Mouse (Mus musculus) megakaryocyte progenitor cell, adult 5-6 weeks (primary cell): ENCODE results near the gene Toporsl. TPM values are rescaled to one million over a fixed set of nuclear protein-coding genes. Genes with fewer than 3 reads are reported as not detected.

Experiments used
- ATAC-seq: replicated peaks from 2 replicates; pipeline ENCODE4 v1.8.0; 2016; ENCODE audit warnings: mild to moderate bottlenecking, moderate TSS enrichment, inconsistent platforms; ENCODE audit not compliant: poor library complexity
- total RNA-seq, 2 experiments: library from RNA; stranded (forward) in 1 of 2; stranded (reverse) in 1 of 2; fragments of 157-497, 149-512 nt in 1 of 2; fragments of 200-1000 nt in 1 of 2; gene quantifications; 2 replicates each; pipeline versions ENCODE4 v1.2.3 to v1.2.4; 2015 to 2017

Gene Toporsl
- total RNA-seq (2015) (not detected in 2 replicates), total RNA-seq (2017) (not detected in 2 replicates)

- ATAC-seq, result no peak
These were observed at the start of gene Toporsl for GRCm38 (mm10) chr4:52595927-52596326. TSS of gene Toporsl (plus strand) at chr4:52596274.

- ATAC-seq, result no peak
These were observed 38.4 kb upstream of the Toporsl start for GRCm38 (mm10) chr4:52557672-52558071.

- ATAC-seq, result no peak
These were observed 38.0 kb upstream of the Toporsl start for GRCm38 (mm10) chr4:52558080-52558479.

GRCm38 (mm10) chr4:52563859-52564258, 32.2 kb upstream of the Toporsl start:
- ATAC-seq, result no peak

- no peak for ATAC-seq
These were observed 9.8 kb upstream of the Toporsl start for GRCm38 (mm10) chr4:52586194-52586734.

DNA sequence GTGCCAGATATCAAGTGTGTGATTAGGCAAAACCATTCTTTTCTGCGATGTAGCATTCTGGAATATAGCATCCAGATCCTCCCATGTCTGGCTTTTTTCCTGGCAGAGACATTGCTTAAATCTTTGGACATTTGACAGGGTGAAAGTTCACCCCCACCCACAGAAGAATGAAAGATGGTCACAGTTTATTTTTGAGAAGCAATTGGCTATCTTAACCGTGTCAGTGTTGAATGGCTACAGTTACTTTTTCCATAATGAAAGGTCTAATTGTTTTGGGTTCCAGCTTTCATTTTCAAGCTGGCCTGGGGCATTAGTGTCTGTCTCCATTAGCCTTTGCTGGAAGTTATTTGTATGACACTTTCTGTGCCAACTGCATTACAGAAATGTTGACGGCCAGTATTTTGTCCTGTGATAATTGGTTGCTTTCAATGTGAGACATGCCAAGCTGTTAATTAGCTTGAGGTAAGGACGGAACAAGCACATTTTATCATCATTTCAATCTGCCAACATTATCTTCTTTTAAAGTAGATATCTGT, 2.2 kb upstream of the Toporsl start:
- ATAC-seq, result no peak

- no peak for ATAC-seq
These were observed 1.4 kb upstream of the Toporsl start for GRCm38 (mm10) chr4:52594632-52595031.

GRCm38 (mm10) chr4:52598180-52598881, 2.3 kb downstream of the Toporsl start:
- ATAC-seq, result no peak

- no peak for ATAC-seq
These were observed 10.8 kb downstream of the Toporsl start for GRCm38 (mm10) chr4:52606923-52607322.

DNA sequence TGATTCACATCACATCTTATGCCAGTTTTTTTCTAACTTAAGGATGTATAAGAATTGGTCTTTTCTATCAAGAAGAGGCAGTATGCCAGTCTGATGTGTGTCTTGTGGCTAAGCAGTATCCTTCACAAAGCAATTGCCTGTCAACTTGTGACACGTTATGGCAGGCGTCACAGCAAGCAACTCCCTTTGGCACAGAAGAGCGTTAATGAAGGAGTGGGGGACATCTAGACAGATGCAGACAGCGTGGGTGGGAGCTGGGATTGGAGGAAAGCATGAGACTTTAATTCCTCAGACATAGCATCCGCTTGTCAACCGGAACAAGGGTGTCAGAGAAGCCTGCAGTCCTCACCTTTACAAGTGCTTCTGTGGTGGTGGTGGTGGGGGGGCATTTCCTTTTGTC, 38.9 kb downstream of the Toporsl start:
- ATAC-seq, result no peak

GRCm38 (mm10) chr4:52647791-52648190, 51.7 kb downstream of the Toporsl start:
- no peak for ATAC-seq

DNA sequence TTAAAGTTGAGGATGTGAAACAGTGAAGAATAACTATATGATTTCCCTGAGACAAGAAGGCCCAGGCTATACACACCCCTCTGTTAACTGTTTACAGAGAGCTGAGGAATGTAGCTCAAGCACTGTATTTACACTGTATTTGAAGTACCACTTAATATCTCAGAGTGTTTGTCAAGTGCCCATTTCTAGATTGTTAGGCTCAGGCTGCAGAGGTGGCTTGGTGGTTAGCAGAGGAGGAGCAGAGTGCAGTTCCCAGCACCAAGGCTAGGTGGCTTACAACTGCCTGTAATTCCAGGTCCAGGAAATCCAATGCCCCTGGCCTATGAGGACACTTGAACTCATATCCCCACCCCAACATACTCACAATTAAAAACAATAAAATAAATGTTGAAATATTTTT, 63.6 kb downstream of the Toporsl start:
- no peak for ATAC-seq

DNA sequence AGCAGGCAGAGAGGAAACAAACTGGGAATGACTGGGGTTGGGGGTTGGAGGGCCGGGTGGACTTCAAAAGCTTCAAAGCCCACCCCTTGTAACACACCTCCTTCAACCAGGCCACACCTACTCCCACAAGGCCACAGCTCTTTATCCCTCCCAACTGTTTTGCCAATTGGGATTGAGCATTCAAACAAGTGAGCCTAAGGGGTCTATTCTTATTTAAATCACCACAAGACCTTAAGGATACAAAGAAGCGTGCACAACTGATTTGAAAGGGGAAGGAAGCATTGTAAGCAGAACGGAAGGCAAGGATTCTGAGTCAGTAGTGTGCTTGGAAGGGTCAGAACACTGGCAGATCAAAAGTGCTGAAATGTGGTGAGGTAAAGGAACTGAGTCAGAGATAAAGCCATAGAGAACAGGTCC, 64.6 kb downstream of the Toporsl start:
- ATAC-seq, result 0 out of 2 replicates have a peak, but pooled peaks have one; percentile 31

- no peak for ATAC-seq
These were observed 65.2 kb downstream of the Toporsl start for GRCm38 (mm10) chr4:52661311-52661710.

Other genes starting within 250 kb of the Toporsl start
- gene Smc2, start 157.0 kb upstream of the Toporsl start, total RNA-seq (2015), result 96.6 and 97.3 TPM in 2 replicates
- 150 and 162 TPM in 2 replicates for gene Smc2, start 157.0 kb upstream of the Toporsl start, total RNA-seq (2017)
- not detected in 2 replicates for gene Vma21-ps, start 99.0 kb upstream of the Toporsl start, total RNA-seq (2015)
- gene Vma21-ps, start 99.0 kb upstream of the Toporsl start, total RNA-seq (2017), result not detected in 2 replicates
- gene Olfr275, start 218.3 kb downstream of the Toporsl start, total RNA-seq (2015), result not detected in 2 replicates
- not detected in 2 replicates for gene Olfr275, start 218.3 kb downstream of the Toporsl start, total RNA-seq (2017)